Mouse (Mus musculus) layer of hippocampus, adult 9-11 months (tissue): ENCODE data around the gene Jagn1.

Source experiments
- DNase-seq: peaks from one replicate; pipeline ENCODE4 v3.0.0; 2022

Jagn1 gene

GRCm38 (mm10) chr6:113478906-113479305 lies 36.5 kb downstream of the Jagn1 start:
- DNase-seq, result no peak

DNA sequence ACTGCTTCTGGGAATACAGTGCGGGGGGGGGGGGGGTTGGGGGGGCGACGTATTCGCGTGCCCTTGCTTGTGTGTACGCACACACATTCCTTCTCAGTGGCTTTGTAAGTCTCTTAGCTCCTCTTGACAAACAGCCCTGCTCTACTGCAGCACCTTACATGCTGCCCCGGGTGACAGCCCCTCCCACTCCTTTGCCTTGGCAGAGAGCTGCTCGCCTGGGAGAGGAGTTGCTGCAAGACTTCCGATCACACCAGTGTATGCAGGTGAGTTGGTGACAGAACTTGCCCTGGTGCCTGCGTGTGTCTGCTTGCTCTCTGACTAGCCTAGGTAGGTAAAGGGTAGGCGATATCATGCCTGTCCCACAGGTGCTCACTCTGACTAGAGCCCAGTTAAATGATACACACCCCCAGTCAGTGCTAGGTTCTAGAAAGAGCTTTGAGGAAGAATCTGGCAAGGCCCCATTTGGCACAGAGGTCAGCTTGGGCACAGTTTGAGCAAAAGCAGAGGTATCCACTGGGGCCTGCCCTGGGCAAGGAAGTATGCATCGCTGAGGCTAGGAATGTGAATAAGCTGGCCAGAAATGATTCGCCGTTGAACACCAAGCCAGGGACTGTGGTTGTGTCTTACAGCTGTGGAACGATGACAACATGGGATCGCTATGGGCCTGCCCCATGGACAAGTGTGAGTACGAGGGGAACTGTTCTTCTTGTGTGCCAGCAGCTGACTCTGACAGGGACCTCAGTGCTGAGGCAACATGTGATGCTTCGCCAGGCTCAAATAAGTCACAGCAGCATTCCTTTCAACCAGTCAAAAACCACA lies 38.4 kb downstream of the Jagn1 start:
- no peak for DNase-seq

DNA sequence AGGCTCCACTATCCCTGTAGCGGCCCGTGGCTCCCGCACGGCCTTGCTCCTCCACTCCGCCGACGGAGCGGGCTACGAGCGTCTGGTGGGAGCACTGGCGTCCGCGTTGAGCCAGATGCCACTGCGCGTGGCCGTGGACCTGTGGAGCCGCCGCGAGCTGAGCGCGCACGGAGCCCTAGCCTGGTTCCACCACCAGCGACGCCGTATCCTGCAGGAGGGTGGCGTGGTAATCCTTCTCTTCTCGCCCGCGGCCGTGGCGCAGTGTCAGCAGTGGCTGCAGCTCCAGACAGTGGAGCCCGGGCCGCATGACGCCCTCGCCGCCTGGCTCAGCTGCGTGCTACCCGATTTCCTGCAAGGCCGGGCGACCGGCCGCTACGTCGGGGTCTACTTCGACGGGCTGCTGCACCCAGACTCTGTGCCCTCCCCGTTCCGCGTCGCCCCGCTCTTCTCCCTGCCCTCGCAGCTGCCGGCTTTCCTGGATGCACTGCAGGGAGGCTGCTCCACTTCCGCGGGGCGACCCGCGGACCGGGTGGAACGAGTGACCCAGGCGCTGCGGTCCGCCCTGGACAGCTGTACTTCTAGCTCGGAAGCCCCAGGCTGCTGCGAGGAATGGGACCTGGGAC lies 40.2 kb downstream of the Jagn1 start:
- peak; percentile 46 for DNase-seq

DNA sequence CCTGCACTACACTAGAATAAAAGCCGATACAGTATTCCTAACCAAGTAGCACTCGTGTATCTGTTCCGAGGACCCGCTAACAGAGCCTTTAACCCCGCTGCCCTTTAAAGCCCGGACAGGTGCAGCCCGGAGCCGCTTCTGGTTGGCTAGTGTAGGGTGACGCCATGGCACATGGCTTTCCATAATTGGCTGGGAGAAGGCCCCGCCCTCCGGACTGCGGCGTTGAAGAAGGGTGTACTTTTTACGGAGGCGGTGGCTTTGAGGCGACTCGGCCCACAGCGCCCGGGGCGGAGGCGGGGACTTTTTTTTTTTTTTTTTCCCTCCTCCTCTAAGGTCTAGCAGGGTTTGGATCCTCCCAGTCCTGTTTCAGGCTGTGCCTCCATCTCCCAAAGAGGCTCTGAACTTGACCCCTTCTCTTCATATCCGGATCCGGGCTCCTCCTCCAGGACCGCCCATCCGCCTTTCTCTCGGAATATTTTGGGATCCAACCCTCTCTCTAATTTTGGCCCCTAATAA lies 40.8 kb downstream of the Jagn1 start, which contains the start of gene Creld1:
Gene Creld1, plus strand, starts transcription at position 198 of the 516 bp plus-strand sequence.
- peak; percentile 97 for DNase-seq

GRCm38 (mm10) chr6:113483729-113484128 lies 41.4 kb downstream of the Jagn1 start:
- no peak for DNase-seq

- no peak for DNase-seq
Observed at GRCm38 (mm10) chr6:113487125-113487576, 44.8 kb downstream of the Jagn1 start.

DNA sequence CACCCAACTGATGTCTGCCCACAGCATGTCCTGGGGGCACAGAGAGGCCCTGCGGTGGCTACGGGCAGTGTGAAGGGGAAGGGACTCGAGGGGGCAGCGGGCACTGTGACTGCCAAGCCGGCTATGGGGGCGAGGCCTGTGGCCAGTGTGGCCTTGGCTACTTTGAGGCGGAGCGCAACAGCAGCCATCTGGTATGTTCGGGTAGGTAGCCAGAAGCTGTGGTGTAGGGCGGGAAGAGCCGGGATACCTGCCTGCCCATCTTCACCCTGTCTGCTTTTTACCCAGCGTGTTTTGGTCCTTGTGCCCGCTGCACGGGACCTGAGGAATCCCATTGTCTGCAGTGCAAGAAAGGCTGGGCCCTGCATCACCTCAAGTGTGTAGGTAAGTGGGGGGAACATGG lies 47.0 kb downstream of the Jagn1 start:
- no peak for DNase-seq

- DNase-seq, result peak; percentile 73
Observed at GRCm38 (mm10) chr6:113492101-113492864, 49.9 kb downstream of the Jagn1 start.

- peak; percentile 63 for DNase-seq
Observed at GRCm38 (mm10) chr6:113494258-113494788, 52.0 kb downstream of the Jagn1 start.

DNA sequence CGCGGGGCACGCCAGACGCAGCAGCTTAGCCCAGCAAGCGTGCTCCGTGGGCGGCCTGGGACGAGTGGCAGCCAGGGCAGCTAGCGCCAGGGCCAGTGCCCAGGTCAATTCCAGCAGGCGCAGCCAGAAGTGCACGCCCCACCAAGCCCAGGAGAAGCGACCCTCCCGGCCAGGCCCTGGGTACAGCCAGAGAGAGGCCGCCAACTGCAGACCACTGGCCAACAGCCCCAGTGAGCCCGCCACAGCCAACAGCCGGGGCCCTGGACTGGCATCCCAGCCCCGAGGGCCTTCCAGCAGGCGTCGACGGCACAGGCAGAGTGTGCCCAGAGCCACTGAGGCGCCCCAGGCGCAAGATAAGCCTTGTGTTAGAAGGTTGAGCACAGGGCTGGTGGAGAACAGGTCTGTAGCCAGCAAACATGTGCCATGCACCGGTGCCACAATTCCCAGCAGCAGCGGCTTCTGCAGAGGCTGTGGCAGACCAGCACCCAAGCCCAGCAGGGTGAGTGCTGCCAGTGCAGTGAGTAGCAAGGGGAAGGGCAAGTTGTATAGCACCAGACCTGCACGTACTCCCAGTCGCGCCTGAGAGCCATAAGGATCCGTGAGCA lies 52.8 kb downstream of the Jagn1 start:
- DNase-seq, result no peak
